Mouse (Mus musculus): Measurements from ENCODE around the gene Olfml2b. TPM values are rescaled to one million over a fixed set of nuclear protein-coding genes. Genes with fewer than 3 reads are reported as not detected.

Olfml2b gene
- polyA plus RNA-seq, 1 experiment from 2014 or later: 35.8 TPM

- ATAC-seq (ENCODE audit: extremely low read depth, insufficient number of reproducible peaks, low FRiP score, low TSS enrichment): no peak
- no peak overlapping the region for H3K4me2 ChIP-seq
- WGBS: 62% methylated on average over 9 of the region's 9 CpGs
- no peaks in the 10 kb centered on the region for H3K9me3 ChIP-seq
- peaks cover 23% of the 10 kb centered on the region for H3K4me1 ChIP-seq
- H3K27ac ChIP-seq (replicated peaks): no peak overlapping the region
- H3K9ac ChIP-seq: no peak overlapping the region
- no peaks in the 10 kb centered on the region for H3K27me3 ChIP-seq (replicated peaks)
- H3K36me3 ChIP-seq: peaks cover 58% of the 10 kb centered on the region
- H3K4me3 ChIP-seq: no peak overlapping the region
Measured at GRCm38 (mm10) chr1:170674184-170674775, 29.9 kb downstream of the Olfml2b start.

GRCm38 (mm10) chr1:170677681-170678080 is 33.3 kb downstream of the Olfml2b start:
- WGBS: 59% methylated on average over 4 of the region's 4 CpGs
- no peaks in the 10 kb centered on the region for H3K9me3 ChIP-seq
- peaks cover 19% of the 10 kb centered on the region for H3K4me1 ChIP-seq
- no peak for ATAC-seq (ENCODE audit: extremely low read depth, insufficient number of reproducible peaks, low FRiP score, low TSS enrichment)
- no peak overlapping the region for H3K4me2 ChIP-seq
- peaks cover 55% of the 10 kb centered on the region for H3K36me3 ChIP-seq
- no peaks in the 10 kb centered on the region for H3K27me3 ChIP-seq (replicated peaks)
- H3K4me3 ChIP-seq: no peak overlapping the region
- H3K27ac ChIP-seq (replicated peaks): no peak overlapping the region
- H3K9ac ChIP-seq: no peak overlapping the region

- Histone ChIP-seq H3K27ac (replicated peaks) (peak overlapping the region; percentile 16; the same call in 1 of the 2 replicates), H3K36me3 (peaks cover 67% of the 10 kb centered on the region), H3K4me1 (peaks cover 14% of the 10 kb centered on the region), H3K4me2 (no peak overlapping the region), H3K27me3 (replicated peaks) (no peaks in the 10 kb centered on the region), H3K4me3 (no peak overlapping the region), H3K9me3 (no peaks in the 10 kb centered on the region), H3K9ac (no peak overlapping the region)
- 66% methylated on average over 4 of the region's 4 CpGs for WGBS
- peak; percentile 14; the same call in 1 of the 2 replicates for ATAC-seq (ENCODE audit: extremely low read depth, insufficient number of reproducible peaks, low FRiP score, low TSS enrichment)
Measured at GRCm38 (mm10) chr1:170678861-170679260, 34.5 kb downstream of the Olfml2b start.

- Histone ChIP-seq H3K4me1 (peaks cover 14% of the 10 kb centered on the region), H3K27me3 (replicated peaks) (no peaks in the 10 kb centered on the region), H3K9me3 (no peaks in the 10 kb centered on the region), H3K27ac (replicated peaks) (0 out of 2 replicates have a peak overlapping the region, but pooled peaks have one; percentile 16), H3K9ac (no peak overlapping the region), H3K4me3 (no peak overlapping the region), H3K4me2 (no peak overlapping the region), H3K36me3 (peaks cover 70% of the 10 kb centered on the region)
- no peak for ATAC-seq (ENCODE audit: extremely low read depth, insufficient number of reproducible peaks, low FRiP score, low TSS enrichment)
- 59% methylated on average over 2 of the region's 2 CpGs for WGBS
Measured at GRCm38 (mm10) chr1:170679624-170680023, 35.3 kb downstream of the Olfml2b start.

- Histone ChIP-seq H3K4me1 (peaks cover 7% of the 10 kb centered on the region), H3K27me3 (replicated peaks) (no peaks in the 10 kb centered on the region), H3K4me3 (no peak overlapping the region), H3K9ac (no peak overlapping the region), H3K4me2 (no peak overlapping the region), H3K36me3 (peaks cover 38% of the 10 kb centered on the region), H3K9me3 (no peaks in the 10 kb centered on the region), H3K27ac (replicated peaks) (no peak overlapping the region)
- WGBS: 75% methylated on average over 6 of the region's 6 CpGs
- ATAC-seq (ENCODE audit: extremely low read depth, insufficient number of reproducible peaks, low FRiP score, low TSS enrichment): no peak
Measured at GRCm38 (mm10) chr1:170683863-170684262, 39.5 kb downstream of the Olfml2b start.

GRCm38 (mm10) chr1:170689773-170690172 is 45.4 kb downstream of the Olfml2b start:
- Histone ChIP-seq H3K4me1 (peaks cover 7% of the 10 kb centered on the region), H3K27ac (replicated peaks) (no peak overlapping the region), H3K4me2 (no peak overlapping the region), H3K9ac (no peak overlapping the region), H3K9me3 (no peaks in the 10 kb centered on the region), H3K4me3 (no peak overlapping the region), H3K36me3 (no peaks in the 10 kb centered on the region), H3K27me3 (replicated peaks) (no peaks in the 10 kb centered on the region)
- WGBS: 88% methylated on average over 8 of the region's 8 CpGs
- ATAC-seq (ENCODE audit: extremely low read depth, insufficient number of reproducible peaks, low FRiP score, low TSS enrichment): no peak

- no peaks in the 10 kb centered on the region for H3K9me3 ChIP-seq
- no peak overlapping the region for H3K4me3 ChIP-seq
- H3K4me2 ChIP-seq: no peak overlapping the region
- no peaks in the 10 kb centered on the region for H3K36me3 ChIP-seq
- WGBS: 65% methylated on average over 5 of the region's 5 CpGs
- H3K9ac ChIP-seq: no peak overlapping the region
- no peaks in the 10 kb centered on the region for H3K27me3 ChIP-seq (replicated peaks)
- no peak overlapping the region for H3K27ac ChIP-seq (replicated peaks)
- no peak for ATAC-seq (ENCODE audit: extremely low read depth, insufficient number of reproducible peaks, low FRiP score, low TSS enrichment)
- H3K4me1 ChIP-seq: peaks cover 13% of the 10 kb centered on the region
Measured at GRCm38 (mm10) chr1:170691301-170691700, 47.0 kb downstream of the Olfml2b start.

GRCm38 (mm10) chr1:170694821-170695291 is 50.5 kb downstream of the Olfml2b start:
- no peak overlapping the region for H3K27ac ChIP-seq (replicated peaks)
- H3K4me2 ChIP-seq: no peak overlapping the region
- H3K4me1 ChIP-seq: peaks cover 24% of the 10 kb centered on the region
- 34% methylated on average over 5 of the region's 5 CpGs for WGBS
- H3K36me3 ChIP-seq: no peaks in the 10 kb centered on the region
- no peaks in the 10 kb centered on the region for H3K9me3 ChIP-seq
- no peak for ATAC-seq (ENCODE audit: extremely low read depth, insufficient number of reproducible peaks, low FRiP score, low TSS enrichment)
- H3K27me3 ChIP-seq (replicated peaks): no peaks in the 10 kb centered on the region
- no peak overlapping the region for H3K4me3 ChIP-seq
- H3K9ac ChIP-seq: no peak overlapping the region

- 74% methylated on average over 6 of the region's 6 CpGs for WGBS
- ATAC-seq (ENCODE audit: extremely low read depth, insufficient number of reproducible peaks, low FRiP score, low TSS enrichment): no peak
- Histone ChIP-seq H3K4me3 (no peak overlapping the region), H3K36me3 (no peaks in the 10 kb centered on the region), H3K9ac (no peak overlapping the region), H3K27me3 (replicated peaks) (no peaks in the 10 kb centered on the region), H3K4me2 (no peak overlapping the region), H3K27ac (replicated peaks) (no peak overlapping the region), H3K4me1 (peaks cover 26% of the 10 kb centered on the region), H3K9me3 (no peaks in the 10 kb centered on the region)
Measured at GRCm38 (mm10) chr1:170695326-170695725, 51.0 kb downstream of the Olfml2b start.

- H3K27ac ChIP-seq (replicated peaks): no peak overlapping the region
- H3K36me3 ChIP-seq: no peaks in the 10 kb centered on the region
- H3K4me3 ChIP-seq: no peak overlapping the region
- H3K4me2 ChIP-seq: no peak overlapping the region
- no peak for ATAC-seq (ENCODE audit: extremely low read depth, insufficient number of reproducible peaks, low FRiP score, low TSS enrichment)
- H3K4me1 ChIP-seq: peaks cover 31% of the 10 kb centered on the region
- WGBS: 90% methylated on average over 8 of the region's 8 CpGs
- no peaks in the 10 kb centered on the region for H3K27me3 ChIP-seq (replicated peaks)
- H3K9ac ChIP-seq: no peak overlapping the region
- no peaks in the 10 kb centered on the region for H3K9me3 ChIP-seq
Measured at GRCm38 (mm10) chr1:170696996-170697395, 52.7 kb downstream of the Olfml2b start.

- Histone ChIP-seq H3K4me2 (no peak overlapping the region), H3K27ac (replicated peaks) (no peak overlapping the region), H3K4me3 (no peak overlapping the region), H3K27me3 (replicated peaks) (no peaks in the 10 kb centered on the region), H3K9me3 (no peaks in the 10 kb centered on the region), H3K9ac (no peak overlapping the region), H3K36me3 (no peaks in the 10 kb centered on the region), H3K4me1 (peaks cover 31% of the 10 kb centered on the region)
- no peak for ATAC-seq (ENCODE audit: extremely low read depth, insufficient number of reproducible peaks, low FRiP score, low TSS enrichment)
- WGBS: 79% methylated on average over 7 of the region's 7 CpGs
Measured at GRCm38 (mm10) chr1:170697771-170698356, 53.5 kb downstream of the Olfml2b start.

GRCm38 (mm10) chr1:170698771-170699170 is 54.4 kb downstream of the Olfml2b start:
- H3K9me3 ChIP-seq: no peaks in the 10 kb centered on the region
- peaks cover 28% of the 10 kb centered on the region for H3K4me1 ChIP-seq
- H3K4me2 ChIP-seq: no peak overlapping the region
- no peak for ATAC-seq (ENCODE audit: extremely low read depth, insufficient number of reproducible peaks, low FRiP score, low TSS enrichment)
- H3K4me3 ChIP-seq: no peak overlapping the region
- 67% methylated on average over 3 of the region's 3 CpGs for WGBS
- no peaks in the 10 kb centered on the region for H3K27me3 ChIP-seq (replicated peaks)
- no peaks in the 10 kb centered on the region for H3K36me3 ChIP-seq
- H3K27ac ChIP-seq (replicated peaks): no peak overlapping the region
- H3K9ac ChIP-seq: no peak overlapping the region
